Mouse (Mus musculus): Measurements from ENCODE around the gene Adk.

Adk gene

DNA sequence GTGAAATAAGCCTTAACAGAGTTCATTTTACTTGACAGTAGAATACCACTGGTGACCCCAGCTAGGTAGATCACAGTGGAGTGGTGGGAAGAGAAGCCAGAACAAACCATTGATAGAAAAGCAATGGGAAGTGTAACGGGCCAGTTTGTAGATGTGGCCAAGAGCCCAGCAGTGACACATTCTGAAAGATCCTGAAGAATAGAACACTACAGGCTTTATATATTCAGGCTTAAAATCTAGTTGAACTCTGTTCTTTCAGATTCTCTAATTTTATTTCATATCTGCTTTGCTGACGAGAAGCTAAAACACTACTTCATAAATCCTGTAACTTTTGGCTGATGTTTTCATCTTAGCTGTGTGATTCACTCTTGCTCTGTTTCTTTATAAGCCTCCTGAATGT is 48.5 kb downstream of the Adk start:
- DNase-seq (ENCODE audit: extremely low spot score) = no peak

DNA sequence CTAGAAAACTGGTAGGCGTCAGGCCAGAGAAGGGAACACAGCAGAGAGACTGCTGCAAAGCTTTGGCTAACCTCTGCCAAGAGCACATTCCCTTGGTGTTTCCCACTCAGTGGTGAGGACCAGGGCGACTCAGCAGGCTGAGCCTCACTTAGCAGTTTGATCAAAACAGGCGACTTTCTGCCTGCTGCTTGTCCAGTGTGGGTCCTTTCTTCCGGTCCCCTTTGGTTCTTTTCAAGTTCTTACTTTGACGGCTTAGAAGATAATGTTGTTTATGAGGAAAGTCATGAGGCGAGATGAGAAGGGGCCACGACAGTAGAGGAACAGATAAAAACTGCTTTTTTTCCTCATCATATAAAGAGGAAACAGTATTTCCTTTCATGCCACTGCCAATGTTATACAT is 49.2 kb downstream of the Adk start:
- DNase-seq (ENCODE audit: extremely low spot score) = no peak

DNA sequence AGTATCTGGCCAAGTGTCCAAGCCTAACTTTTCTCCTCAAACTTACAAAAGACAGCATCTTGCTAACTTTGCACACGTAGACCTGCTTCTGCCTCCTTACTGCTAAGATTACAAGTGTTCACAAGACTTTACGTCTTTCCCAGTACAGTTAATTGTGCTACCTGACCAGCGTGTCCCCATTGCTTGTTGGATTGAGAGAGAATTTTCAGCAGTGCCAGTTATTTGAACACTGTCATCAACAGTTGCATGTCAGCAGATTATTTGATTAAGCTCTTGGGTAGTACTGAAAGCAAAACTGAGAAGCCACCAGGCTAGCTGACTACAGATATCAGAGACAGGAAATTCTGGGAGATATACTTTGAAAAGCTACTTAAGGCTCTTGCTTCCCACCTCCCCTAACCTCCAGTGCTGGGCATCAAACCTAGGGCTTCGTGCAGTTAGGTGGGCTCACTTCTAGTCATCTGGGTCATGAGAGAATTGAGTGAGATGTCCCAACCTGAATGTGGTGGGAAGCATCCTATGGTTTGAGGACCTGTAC is 50.4 kb downstream of the Adk start:
- DNase-seq (ENCODE audit: extremely low spot score) = no peak

DNA sequence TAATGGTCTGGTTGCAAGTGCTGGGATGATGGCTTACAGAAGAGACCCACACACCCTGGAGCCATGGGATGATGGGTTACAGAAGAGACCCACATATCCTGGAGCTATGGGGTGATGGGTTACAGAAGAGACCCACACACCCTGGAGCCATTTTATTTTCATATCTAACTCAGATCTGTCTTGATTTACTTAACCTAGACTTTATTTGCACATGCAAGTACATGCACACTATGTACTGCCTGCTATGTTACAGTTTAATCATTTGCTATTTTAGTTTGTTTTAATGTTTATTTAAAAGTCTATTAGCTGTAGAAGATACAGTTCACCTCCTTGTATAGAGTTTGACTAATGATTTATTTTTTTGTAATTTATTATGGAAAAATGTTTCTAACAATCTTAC is 52.7 kb downstream of the Adk start:
- DNase-seq (ENCODE audit: extremely low spot score) = no peak

DNA sequence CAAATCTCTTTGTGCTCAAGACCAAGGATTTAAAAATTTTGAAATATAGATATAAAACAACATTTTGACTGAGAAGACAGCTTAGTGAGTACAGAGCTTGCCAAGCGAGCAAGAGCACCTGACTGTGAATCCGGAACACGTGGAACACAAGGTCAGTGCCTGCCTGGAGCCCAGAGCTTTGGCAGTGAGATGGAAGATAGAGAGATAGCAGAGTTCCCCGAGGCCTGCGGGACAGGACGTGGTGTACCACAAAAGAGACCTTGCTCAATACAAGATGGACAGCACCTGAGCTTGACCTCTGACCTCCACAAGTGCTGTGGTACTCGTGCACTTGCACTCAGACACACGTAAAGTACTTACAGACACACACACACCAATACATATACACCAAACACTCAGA is 54.2 kb downstream of the Adk start:
- DNase-seq (ENCODE audit: extremely low spot score) = no peak

DNA sequence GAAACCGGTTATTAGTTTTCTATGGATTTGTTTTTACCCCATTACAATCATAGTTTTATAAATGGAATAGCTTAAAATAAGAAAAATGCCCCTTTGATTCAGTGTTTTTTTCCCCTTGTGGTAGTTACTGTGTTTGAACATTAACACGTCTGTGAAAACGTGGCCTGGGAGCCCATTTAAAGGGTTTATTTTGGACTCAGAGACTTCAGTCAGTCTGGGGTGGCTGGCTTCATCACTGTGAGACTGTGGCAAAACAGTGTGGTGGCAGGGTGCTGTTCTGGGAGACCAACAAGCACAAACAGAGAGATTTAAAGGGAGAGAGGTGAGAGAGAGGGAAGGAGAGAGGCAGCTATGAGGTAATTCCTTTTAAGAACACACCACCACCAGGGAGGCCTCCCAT is 55.2 kb downstream of the Adk start:
- no peak for DNase-seq (ENCODE audit: extremely low spot score)

DNA sequence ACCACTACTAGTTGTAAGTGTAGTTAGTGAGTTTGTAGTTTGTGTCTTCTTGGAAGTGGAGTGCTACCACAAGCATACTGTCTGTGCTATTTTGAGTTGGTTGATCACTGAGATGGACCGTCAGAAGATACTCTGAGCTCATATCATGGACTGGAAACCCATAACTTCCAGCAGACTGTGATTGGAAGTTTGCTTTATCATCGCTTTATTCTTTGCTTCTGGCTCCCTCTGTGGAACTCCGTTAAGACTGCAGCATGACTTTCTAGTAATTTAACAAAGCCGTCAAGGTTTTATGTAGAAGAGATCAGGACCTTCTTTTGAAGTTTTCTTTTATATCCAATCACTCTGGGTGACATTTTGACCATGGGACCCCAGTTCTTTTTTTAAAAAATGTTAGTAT is 58.1 kb downstream of the Adk start:
- DNase-seq (ENCODE audit: extremely low spot score) = no peak

DNA sequence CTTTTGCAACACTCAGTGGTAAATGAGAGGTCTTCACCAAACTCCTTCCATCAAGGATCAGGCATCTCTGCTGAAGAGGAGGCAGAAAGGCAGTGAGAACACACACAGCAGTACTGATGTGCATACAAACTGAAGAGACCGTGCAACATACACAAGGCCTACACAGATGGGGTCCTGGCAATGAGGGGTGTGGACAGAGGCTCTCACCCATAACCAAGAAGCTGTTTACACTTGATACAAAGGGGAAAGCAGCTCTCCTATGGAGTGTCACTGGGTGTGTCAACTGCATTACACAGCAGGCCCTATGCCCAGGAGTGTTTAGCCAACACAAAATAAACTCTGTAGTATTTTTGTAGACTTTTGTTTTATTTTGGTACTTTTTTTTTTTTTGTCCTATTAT is 59.1 kb downstream of the Adk start:
- DNase-seq (ENCODE audit: extremely low spot score) = no peak

DNA sequence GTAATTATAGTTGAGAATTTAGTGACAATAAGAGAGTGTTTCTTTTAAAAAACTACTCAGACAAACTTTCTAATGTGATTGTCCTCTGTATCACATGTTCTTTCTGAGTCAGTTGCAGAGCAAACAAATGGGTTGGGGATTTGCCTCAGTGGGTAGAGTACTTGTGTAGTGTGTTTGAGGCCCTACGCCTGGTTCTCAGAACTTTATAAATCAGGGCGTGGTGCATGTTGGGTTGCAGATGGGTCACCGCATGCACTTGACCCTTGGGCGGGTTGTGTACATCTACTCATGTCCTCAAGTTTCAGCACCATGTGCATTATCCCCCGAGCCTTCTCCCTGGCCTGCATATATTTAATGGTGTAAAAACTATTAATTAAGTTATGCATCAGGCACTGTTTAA is 59.8 kb downstream of the Adk start:
- no peak for DNase-seq (ENCODE audit: extremely low spot score)

DNA sequence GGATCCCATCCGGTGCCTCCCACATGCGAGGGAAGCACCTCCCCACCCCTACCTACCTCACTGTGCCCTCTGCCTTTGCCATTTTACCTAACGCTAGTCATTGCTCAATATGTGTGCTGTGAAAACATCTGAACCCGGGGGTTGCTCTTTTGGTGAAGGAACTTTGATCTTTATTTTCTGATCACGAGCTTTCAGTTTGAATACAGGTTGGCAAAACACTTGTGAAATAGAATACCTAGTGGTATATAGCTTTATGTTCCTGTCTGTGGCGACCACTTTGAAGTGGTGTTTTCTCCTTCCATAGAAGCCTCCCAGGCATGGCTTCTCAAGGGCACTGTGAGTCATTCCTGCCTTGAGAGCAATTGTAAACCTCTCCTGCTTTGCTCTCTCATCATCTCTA is 60.4 kb downstream of the Adk start:
- DNase-seq (ENCODE audit: extremely low spot score) = no peak

DNA sequence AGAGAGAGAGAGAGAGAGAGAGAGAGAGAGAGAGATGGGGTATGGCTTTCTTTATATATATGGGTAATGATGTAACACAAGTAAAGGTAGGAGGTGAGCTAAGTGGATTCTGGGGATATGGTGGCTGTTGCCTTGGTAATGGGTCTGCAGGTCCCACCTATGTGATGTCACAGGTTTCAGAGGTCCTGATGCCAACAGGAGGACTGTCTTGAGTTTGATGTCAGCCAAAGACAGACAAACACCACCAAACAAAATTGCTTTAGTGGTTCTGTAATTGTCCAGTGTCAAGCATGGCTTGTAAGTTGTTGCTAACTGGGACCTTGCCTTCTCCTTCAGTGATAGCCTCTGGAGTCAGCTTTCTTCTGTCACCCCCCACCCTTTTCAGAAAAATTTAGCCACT is 62.0 kb downstream of the Adk start:
- no peak for DNase-seq (ENCODE audit: extremely low spot score)

DNA sequence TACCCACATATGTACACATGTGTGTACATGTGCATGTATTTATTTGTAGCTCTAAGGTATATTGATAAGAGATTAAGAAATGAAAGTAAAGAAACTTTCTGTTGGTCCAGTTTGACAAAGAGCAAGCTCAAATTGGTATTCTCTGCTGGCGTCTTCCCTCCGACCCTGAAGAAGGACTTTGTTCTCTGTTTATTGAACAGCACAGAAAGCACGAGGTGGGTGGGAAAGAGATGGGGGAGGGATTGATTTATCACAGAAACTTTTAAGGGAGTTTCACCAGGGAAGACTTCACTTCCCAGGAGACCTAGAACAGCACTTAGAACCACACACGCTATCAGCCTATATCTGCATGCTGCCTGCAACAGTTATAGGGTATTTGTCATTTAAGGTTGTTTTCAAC is 62.9 kb downstream of the Adk start:
- no peak for DNase-seq (ENCODE audit: extremely low spot score)

DNA sequence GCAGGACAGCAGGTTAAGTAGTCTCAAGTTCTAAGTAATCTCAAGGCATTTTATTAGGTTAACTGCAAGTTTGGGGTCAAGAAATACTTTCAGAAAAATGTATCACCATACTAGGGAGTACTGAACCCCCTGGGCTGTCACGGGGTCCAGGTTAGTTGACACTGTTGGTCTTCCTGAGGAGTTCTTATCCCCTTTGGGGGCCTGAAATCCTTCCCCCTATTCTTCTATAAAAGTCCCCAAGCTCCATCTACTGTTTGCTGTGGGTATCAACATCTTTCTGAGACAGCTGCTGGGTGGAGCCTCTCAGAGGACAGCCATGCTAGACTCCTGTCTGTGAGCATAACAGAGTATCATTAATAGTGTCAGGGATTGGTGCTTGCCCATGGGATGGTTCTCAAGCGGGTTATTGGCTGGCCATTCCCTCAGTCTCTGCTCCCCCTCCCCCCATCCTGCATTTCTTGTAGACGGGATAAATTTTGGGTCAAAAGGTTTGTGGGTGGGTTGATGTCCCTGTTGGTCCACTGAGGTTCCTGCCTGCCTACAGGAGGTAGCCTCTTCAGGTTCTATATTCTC is 63.6 kb downstream of the Adk start:
- peak; percentile 8 for DNase-seq (ENCODE audit: extremely low spot score)

DNA sequence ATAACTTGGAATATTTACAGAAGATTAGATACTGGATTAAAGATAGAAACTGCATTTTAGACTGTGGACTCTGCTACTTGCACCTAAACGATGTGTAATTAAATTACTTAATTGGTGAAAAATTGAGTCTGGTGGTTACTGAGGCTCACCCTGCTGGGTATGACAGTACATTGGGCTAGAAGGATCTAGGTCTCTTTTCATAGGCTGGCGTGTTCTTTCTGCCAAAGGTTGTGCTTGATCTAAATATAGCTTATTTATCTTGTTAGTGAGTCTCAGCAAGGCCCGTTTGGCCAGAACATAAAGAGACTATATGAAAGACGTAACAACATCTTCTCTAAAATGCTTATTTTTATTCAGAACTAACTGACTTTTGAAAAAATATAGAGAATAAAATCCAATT is 65.7 kb downstream of the Adk start:
- DNase-seq (ENCODE audit: extremely low spot score) = no peak

DNA sequence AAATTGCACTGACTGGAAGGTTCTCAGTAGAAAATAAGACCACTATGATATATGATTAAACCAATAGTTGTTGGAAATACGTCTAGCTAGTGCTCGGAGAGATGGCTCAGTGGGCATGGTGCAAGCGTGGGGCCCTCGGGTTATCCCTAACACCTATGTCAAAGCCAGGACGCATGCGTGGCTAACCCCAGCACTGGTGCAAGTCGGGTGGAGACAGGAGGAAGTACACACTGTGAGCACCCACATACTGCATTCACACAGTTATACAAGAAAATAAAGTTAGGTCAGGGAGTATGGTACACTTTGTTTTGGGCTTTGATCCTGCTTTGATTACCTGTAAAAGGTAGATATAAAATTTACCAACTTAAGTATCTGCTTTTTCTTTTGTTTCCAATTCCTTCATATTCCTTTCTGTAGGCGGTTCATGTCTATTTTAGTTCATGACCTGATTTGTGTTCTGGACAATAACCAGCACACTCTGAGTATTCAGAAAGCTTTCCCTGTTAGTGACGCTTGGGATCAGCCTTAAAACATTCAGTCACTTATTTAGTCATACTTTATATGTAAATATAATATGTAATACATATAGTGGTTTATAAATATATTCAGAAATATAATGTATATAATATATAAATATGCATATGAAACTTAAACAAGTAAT is 67.4 kb downstream of the Adk start:
- DNase-seq (ENCODE audit: extremely low spot score) = no peak

DNA sequence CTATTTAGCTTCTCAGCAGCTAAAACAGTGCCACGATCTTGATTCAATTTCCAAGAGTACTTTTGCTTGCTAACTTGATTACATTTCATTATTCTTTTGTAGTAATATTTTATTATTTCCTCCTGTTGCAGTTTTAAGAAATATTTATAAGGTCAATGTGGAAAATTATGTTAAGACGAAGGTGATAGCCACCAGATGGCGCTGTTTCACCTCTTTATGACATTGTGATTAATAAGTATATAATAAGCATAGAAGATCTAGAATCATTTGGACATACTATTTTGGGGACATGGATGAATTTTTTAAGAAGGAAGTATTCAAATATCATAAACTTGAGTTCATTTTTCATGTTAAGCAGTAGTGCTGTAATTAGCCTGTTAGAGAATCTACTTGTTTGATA is 68.1 kb downstream of the Adk start:
- peak; percentile 10 for DNase-seq (ENCODE audit: extremely low spot score)

DNA sequence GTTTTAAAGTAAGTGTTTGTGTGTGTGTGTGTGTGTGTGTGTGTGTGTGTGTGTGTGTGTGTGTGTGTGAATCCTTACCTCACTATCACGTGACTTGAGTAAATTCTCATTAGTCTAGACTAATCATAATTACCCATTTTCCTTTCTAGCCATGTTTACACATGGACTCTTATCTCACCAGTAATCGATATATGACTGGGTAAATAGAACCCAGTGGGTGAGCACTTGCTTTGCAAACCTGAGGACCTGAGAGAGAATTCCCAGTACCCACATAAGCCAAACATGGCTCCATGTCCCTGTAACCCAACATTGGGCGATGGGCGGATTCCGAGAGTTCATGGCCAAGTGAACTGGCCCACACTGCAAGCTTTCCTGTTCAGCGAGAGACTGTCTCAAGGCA is 74.8 kb downstream of the Adk start:
- DNase-seq (ENCODE audit: extremely low spot score) = no peak

DNA sequence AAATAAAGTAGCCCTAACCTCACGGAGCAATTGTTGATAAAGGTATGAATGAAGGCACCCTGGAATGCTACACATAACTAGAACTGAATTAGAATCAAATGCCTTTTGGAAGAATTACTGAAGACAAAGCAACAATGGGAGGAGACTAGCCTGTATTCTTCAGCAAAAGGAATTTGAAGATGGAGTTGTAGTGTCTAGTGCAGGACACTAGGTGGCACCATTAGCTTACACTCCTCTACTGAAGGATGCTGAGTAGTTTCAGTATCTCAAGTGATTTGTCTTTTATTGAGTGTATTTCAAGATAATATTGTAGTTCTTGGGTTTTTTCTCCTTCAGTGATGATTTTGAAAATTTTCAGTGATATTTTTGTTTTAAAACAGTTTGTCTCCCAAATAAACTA is 84.5 kb downstream of the Adk start:
- peak; percentile 56 for DNase-seq (ENCODE audit: extremely low spot score)

DNA sequence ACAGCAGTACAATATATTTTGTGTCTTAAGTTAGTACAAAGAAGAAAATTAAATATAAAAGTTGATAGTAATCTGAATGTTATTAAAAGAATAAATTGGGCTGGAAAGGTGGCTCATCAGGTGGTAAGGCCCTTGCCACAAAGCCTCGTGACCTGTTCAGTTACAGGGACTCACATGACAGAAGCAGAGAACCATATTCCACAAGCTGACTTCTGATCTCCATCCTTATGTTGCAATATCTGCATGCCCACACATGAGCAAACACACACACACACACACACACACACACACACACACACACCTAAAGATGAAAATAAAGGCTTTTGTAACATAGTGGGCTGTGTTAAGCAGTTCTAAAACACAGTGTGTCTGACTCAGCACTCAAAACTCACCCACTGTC is 90.2 kb downstream of the Adk start:
- no peak for DNase-seq (ENCODE audit: extremely low spot score)

DNA sequence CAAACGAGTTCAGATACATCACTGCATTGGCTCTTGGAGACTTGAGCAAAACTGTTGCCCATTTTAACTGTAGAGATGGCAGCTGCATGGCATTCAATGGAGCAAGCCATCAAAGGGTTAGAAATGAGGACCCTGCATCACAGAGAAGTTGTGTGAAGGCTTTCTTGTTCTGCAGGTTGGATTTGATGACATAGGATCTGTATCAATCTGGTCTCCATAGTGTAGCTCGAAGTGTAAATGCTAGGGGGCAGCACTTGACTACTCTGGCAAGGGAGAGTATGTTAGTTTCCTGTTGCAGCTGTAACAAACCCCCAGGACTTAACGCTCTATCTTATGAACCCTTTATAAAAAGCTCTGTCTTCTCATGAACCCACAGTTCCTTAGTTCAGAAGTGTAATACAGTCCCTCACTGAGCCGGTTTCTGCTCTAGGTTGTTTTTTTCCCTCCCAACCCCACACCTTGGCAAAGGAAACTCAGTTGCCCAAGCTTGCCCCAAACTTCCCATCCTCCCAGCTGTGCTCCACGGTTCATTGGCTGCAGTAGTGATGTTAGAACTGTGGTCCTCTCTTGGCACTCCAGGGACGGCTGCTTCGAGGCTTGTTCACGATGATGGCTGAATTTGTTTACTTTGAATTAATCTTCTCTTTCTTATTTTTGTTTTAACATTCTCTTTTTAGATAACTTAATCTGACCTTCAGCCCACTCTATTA is 91.2 kb downstream of the Adk start:
- peak; percentile 34 for DNase-seq (ENCODE audit: extremely low spot score)

DNA sequence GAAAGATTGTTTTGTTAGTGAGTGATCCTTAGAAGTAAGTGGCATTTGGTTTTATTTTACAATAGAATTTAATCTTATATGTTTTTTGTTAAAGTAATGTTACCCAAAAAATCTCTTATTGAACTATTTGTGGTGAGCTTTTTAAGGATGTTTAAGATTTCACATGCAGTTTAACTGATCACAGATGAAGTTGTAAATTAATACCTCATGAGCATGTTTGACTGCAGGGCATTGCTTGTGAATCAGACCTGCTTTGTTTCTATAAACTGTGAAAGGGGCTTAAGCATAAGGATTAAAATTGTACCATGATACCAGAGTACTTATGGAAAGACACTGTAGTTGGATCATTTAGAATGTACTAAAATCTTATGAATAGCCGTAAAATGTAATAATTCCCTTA is 94.8 kb downstream of the Adk start:
- DNase-seq (ENCODE audit: extremely low spot score) = no peak

DNA sequence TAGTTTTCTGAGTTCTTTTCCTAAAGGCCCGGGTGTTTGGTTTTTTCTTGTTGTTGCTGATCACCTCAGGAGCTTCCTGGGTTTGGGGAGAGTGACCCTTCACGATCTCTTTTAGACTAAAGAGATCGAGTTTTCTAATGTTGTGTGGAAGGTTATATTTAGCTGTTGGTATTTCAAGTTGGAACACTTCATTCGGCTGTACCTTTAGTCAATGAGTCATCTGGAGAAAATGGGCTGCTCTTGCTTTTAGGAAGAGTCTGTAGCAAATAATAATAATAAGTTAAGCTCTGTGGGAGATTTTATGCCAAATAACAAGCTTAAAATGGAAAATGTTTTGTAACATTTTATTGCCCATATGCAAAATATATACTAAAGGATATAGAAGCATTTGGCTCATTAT is 97.9 kb downstream of the Adk start:
- DNase-seq (ENCODE audit: extremely low spot score) = no peak

DNA sequence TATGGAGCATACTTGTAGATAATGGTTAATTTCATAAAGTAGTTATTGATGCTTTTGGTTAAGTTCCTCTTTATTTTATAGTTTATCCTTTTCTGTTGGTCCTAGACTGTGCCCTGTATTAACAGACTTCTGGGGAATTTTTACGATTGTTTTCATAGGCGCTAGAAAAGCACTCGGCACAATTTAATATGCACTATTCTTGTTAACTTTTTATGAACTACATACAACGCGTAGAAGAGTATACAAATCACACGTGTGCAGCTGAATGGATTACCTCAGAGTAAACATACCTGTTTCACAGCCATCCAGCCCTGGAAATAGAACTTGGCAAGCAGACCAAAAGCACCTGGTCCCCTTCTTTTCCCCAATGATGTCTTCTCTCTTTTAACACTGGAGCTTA is 99.7 kb downstream of the Adk start:
- DNase-seq (ENCODE audit: extremely low spot score) = no peak

All from embryo, embryonic 9.5 days (tissue).